Mouse (Mus musculus) monocyte, adult 2 months (primary cell): Measurements from ENCODE around the gene Gnpat.

Source experiments
- DNase-seq, 2 experiments: peaks; one replicate each; pipeline ENCODE4 v3.0.0; 2022; ENCODE audit warnings: low spot score in 2 of 2, low read depth in 1 of 2

Gnpat gene

DNA sequence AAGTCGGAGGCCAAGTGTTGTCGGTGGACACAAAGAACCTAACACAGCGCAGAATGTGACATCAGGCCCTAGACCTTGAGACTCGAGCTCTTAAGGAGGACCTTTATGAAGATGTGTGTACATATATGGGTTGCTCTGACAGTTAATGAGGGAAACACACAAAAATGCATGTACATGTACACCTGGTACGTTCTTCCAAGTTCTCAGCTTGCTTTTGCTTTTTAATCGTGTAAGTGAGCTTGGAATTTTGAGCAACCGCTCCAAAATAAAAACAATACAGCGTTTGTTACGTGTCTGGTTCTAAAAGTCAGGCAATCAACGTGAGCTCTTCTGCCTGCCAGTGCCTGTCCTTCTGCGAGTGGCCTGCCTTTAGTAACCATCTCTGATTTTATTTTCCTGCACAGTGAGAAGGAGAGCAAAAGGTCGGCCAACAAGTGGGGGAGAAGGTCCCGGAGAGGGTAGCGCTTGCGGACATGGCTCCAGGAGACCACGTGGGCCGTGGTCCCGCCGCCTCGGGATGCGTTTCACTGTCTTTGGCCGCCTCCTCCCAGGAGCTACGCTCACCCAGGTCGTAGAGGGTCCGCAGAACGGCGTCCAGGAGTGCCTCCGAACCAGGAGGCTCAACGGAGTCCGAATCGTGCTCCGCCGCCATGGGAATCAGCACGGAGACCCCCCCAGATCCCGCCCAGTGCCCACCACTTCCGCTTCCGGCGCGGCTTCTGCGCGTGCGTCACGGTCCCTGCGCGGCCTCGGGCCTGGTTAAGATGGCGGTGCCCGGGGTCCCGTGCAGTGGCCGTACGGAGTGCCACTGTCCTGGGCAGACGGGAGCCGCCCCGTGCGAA is at the start of gene Gnpat, which contains the start of gene 2810004N23Rik:
Gene Gnpat (plus strand): TSS at position 713 of the 842 bp plus-strand sequence.
Gene 2810004N23Rik (minus strand): TSS at position 800 of the 842 bp plus-strand sequence.
- peak; percentile 78 to 90 for DNase-seq

DNA sequence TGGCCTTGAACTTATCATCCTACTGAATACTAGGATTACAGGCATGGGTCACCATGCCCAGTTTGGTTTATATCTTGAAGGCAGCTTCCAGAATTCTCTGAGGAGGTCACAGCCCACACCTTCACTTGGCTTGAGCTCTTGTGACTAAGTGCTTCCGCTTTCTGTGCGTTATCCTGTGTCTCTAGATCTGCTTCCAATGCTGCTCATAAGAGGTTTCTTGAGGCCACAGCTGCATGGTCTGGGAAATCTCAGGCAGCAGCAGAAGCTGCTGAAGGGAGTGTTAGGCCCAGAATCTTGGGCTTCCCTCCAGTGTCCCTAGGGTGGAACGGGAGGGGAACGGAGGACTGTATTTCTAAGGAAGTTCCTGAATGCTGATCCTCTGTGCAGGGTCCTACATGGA is 49.5 kb upstream of the Gnpat start:
- DNase-seq: no peak

DNA sequence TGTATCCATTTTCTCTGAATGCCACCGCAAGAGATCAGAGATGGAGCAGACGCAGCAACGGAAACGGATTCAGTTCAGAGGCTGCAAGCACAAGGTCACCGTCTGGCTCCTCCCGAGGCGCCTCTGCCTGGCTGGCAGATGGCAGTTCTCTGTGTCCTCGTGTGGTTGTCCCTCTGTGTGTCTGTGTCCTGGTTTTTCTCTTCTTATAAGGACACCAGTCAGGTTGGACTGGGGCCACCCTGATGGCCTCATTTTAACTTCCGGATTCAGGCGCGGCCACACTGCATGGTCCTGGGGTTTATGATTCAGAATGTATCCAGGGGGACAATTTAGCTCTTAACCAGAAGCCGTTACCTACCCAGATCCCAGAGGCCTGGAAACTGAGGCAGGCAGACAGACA is 47.0 kb upstream of the Gnpat start:
- DNase-seq: no peak

- DNase-seq: no peak
Measured at GRCm38 (mm10) chr8:124816866-124817265, 46.0 kb upstream of the Gnpat start.

DNA sequence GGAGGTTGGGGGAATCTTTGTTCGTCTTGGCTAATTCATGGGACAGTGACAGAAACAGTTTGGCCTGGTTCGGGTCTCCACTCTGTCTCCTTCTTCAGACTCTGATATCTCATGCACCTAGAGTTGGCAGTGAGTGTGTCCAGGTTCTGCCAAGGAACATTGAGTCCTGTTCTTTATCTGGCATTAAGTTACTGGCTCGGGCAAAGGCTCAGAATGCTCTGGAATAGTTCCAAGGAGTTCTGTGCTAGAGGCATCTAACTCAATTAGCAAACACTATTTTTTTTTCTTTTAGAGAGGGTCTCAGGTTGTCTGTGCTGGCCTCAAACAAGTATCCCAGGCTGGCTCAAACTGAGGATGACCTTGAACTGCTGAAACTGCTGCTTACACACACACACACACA is 45.5 kb upstream of the Gnpat start:
- no peak for DNase-seq

- DNase-seq: no peak
Measured at GRCm38 (mm10) chr8:124819612-124820115, 43.2 kb upstream of the Gnpat start.

GRCm38 (mm10) chr8:124820125-124820524 is 42.7 kb upstream of the Gnpat start:
- no peak for DNase-seq

DNA sequence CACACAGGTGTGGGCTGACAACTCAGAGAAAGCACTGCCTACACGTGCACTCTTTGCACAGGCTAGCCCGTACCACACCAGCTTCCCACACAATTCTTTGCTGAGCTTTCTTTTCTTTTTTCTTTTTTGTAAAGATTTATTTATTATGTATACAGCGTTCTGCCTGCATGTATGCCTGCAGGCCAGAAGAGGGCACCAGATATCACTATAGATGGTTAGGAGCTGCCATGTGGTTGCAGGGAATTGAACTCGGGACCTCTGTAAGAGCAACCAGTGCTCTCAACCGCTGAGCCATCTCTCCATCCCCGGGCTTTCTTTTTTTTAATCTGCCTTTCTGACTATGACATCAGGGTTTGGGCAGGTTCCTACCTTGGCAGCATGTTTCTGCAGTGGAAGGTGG is 39.3 kb upstream of the Gnpat start:
- DNase-seq: no peak

- DNase-seq: no peak
Measured at GRCm38 (mm10) chr8:124826658-124827057, 36.2 kb upstream of the Gnpat start.

- no peak for DNase-seq
Measured at GRCm38 (mm10) chr8:124827387-124827786, 35.4 kb upstream of the Gnpat start.

- DNase-seq: no peak
Measured at GRCm38 (mm10) chr8:124828561-124829240, 34.1 kb upstream of the Gnpat start.

GRCm38 (mm10) chr8:124830050-124830449 is 32.8 kb upstream of the Gnpat start:
- DNase-seq: no peak

- no peak for DNase-seq
Measured at GRCm38 (mm10) chr8:124831531-124831930, 31.3 kb upstream of the Gnpat start.

GRCm38 (mm10) chr8:124831941-124832340 is 30.9 kb upstream of the Gnpat start:
- no peak for DNase-seq

- DNase-seq: no peak
Measured at GRCm38 (mm10) chr8:124833430-124834205, 29.2 kb upstream of the Gnpat start.

- no peak for DNase-seq
Measured at GRCm38 (mm10) chr8:124835848-124836247, 27.0 kb upstream of the Gnpat start.

- no peak for DNase-seq
Measured at GRCm38 (mm10) chr8:124836273-124836672, 26.6 kb upstream of the Gnpat start.

- DNase-seq: no peak
Measured at GRCm38 (mm10) chr8:124836907-124837306, 25.9 kb upstream of the Gnpat start.

DNA sequence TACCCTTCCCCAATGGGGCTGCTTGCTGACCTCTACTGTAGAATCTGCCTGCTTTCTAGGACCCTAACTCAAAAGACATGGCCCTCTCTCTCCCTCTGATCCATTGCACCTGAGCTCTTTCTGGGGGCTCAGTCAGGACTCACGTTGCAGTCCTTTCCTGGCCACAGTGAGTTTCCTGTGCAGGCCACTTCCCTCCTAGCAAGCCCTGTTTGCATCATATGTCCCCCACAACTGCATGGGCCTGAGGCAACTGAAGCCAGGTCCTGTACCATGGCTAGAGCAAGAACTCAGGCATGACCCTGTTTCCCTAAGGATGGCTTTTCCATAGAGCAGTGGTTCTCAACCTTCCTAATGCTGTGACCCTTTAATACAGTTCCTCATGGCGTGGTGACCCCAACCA is 24.9 kb upstream of the Gnpat start:
- DNase-seq: no peak

DNA sequence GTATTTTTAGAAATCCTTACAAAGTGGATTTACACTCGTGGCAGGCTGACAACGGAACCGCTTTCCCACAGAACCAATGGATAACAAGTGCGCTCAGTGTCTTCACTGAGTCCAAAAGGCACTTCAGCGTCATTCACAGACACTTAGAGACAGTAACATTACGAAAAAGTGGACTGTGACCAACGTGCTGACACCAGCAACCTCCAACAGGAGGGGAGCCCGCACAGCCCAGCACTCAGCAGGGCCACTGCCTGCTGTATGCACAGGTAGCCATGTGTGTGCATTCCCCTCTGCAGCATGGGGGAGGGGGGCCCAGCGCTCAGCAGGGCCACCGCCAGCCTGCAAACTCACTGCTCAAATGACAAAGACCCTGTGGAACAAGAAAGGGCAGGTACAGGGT is 23.5 kb upstream of the Gnpat start:
- DNase-seq: no peak

- no peak for DNase-seq
Measured at GRCm38 (mm10) chr8:124840900-124841299, 21.9 kb upstream of the Gnpat start.
